8 mouse cellular contexts compared by ENCODE assay signal in the genomic region with DNA sequence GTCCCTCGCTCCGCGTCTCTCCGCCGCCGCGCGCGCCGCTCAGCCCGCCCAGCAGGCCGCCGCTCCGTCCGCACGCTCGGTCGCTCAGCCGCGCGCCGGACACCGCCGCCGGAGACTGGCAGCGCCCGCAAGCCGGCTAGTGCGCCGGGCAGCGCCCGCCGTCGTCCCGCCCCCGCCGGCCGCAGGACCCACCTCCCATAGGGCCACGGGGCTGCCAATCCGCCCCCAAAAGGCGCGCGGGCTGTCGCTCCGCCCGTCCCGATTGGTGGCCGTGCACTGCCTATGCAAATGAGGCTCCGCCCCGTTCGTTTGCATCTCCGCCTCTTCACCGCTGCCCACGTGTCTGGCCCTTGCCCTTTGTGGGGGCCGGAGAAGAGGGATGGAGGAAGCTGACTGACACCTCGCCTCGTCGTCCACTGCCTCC. TPM values are rescaled to one million over a fixed set of nuclear protein-coding genes. Genes with fewer than 3 reads are reported as not detected.
DNase-seq lines count a peak whose midpoint lies in the region.

No protein-coding gene starts in this region.

- peaks cover 3% of the 10 kb centered on the region for H3K36me3 ChIP-seq in megakaryocyte, embryonic 14.5 days (replicated peaks; ENCODE audit: low read length)

- peak; percentile 99 for DNase-seq in adrenal gland, adult (ENCODE audit: inconsistent age in 2 of 2, low spot score in 1 of 2)
- DNase-seq in embryo, embryonic 10 days (ENCODE audit: low spot score), result peak; percentile 99
- peak; percentile 98 for DNase-seq in gastrocnemius, postnatal 10 days
- DNase-seq in induced T-regulatory cell, adult 2 months (ENCODE audit: low read depth), result peak; percentile 96
- DNase-seq in left cerebral cortex, adult 8-10 months (ENCODE audit: low spot score in 2 of 2), result peak; percentile 94 to 95
- peak; percentile 95 for DNase-seq in right cerebral cortex, adult 2 months (ENCODE audit: low spot score in 2 of 2)
- DNase-seq in urinary bladder, postnatal 10 days (ENCODE audit: low spot score), result peak; percentile 87

- 0 out of 2 replicates have a peak, but pooled peaks cover 3% of the 10 kb centered on the region for H3K9me3 ChIP-seq in megakaryocyte, embryonic 14.5 days

- H3K4me1 ChIP-seq in megakaryocyte, embryonic 14.5 days, result peaks cover 29% of the 10 kb centered on the region

- H3K4me3 ChIP-seq in megakaryocyte, embryonic 14.5 days (replicated peaks), result peak overlapping the region; percentile 97

- no peaks in the 10 kb centered on the region for H3K27me3 ChIP-seq in megakaryocyte, embryonic 14.5 days (replicated peaks)

RNA-seq across cellular contexts. Expression of a gene that starts 31.3 kb away (rescaled TPM):
- 10 to 100 TPM in 1 of 2 experiments, 1 to 10 TPM in 1; 6.0 to 14.4 TPM for total RNA-seq in gastrocnemius, postnatal 10 days (2021)
- 10 to 100 TPM; 34.6 to 56.0 (median 46.5) TPM for total RNA-seq in left cerebral cortex, adult 8-10 months (2022)
- 8.7 and 25.1 TPM in 2 replicates for polyA plus RNA-seq in megakaryocyte, embryonic 14.5 days (2012; ENCODE audit: insufficient read depth, low replicate concordance)

RNA-seq across cellular contexts. Expression of a gene that starts 44.6 kb away (rescaled TPM):
- total RNA-seq in gastrocnemius, postnatal 10 days (2021), result not detected
- not detected for total RNA-seq in left cerebral cortex, adult 8-10 months (2022)
- polyA plus RNA-seq in megakaryocyte, embryonic 14.5 days (2012; ENCODE audit: insufficient read depth, low replicate concordance), result not detected in 2 replicates

Comparison
In these comparisons a context has a peak if more than half of its experiments do, and no peak if none do; other contexts are left out.
1. Peak in every context shown above with its lines: DNase-seq and H3K4me3 ChIP-seq.